Comparison of ENCODE assay signal across 8 mouse cellular contexts in genomic region chr17:71485791-71486230, GRCm38 (mm10). TPM values are rescaled to one million over a fixed set of nuclear protein-coding genes. Genes with fewer than 3 reads are reported as not detected.
DNase-seq lines count a peak whose midpoint lies in the region; ATAC-seq and TF ChIP-seq lines count a peak whose summit lies in the region.

No protein-coding gene starts in this region.

- ATAC-seq in forebrain, postnatal 0 days = no peak
- peak; percentile 22; the same call in 1 of the 2 replicates for ATAC-seq in kidney, embryonic 14.5 days (ENCODE audit: low FRiP score, low TSS enrichment)
- ATAC-seq in stomach, embryonic 16.5 days (ENCODE audit: insufficient read depth, low FRiP score) = no peak

- H3K27ac ChIP-seq in forebrain, postnatal 0 days (ENCODE audit: low read depth, low read length) = peak overlapping the region; percentile 4; the same call in 1 of the 2 replicates
- peak overlapping the region; percentile 49; the same call in 1 of the 2 replicates for H3K27ac ChIP-seq in kidney, embryonic 14.5 days (ENCODE audit: low read depth, low read length)
- peak overlapping the region; percentile 47 for H3K27ac ChIP-seq in stomach, embryonic 16.5 days (ENCODE audit: low read length)

- no peak overlapping the region for H3K4me3 ChIP-seq in forebrain, postnatal 0 days (ENCODE audit: low read depth, low read length)
- no peak overlapping the region for H3K4me3 ChIP-seq in kidney, embryonic 14.5 days (ENCODE audit: low read length)
- 0 out of 2 replicates have a peak overlapping the region, but pooled peaks have one; percentile 6 for H3K4me3 ChIP-seq in stomach, embryonic 16.5 days (replicated peaks; ENCODE audit: low read length)

- no peak for TF ChIP-seq CTCF in forebrain, postnatal 0 days (IDR thresholded peaks at IDR 0.05; ENCODE audit: low read depth)

- peak; percentile 33 for DNase-seq in layer of hippocampus, adult 9-10 months (ENCODE audit: low spot score)
- DNase-seq in layer of hippocampus, adult 9-11 months = no peak
- DNase-seq in forebrain, postnatal 0 days = no peak
- DNase-seq in lung, postnatal 14 days = peak; percentile 13
- DNase-seq in adrenal gland, adult 18-20 months (ENCODE audit: low spot score in 2 of 2) = no peak
- DNase-seq in cerebellum, postnatal 25 days = no peak

- H3K36me3 ChIP-seq in forebrain, postnatal 0 days (ENCODE audit: insufficient read depth) = no peaks in the 10 kb centered on the region
- H3K36me3 ChIP-seq in kidney, embryonic 14.5 days (ENCODE audit: control insufficient read depth, insufficient read depth, low read length) = no peaks in the 10 kb centered on the region
- no peaks in the 10 kb centered on the region for H3K36me3 ChIP-seq in stomach, embryonic 16.5 days (ENCODE audit: control insufficient read depth, insufficient read depth, low read length)

- whole genome bisulfite sequencing in forebrain, postnatal 0 days = 46% methylated on average over 12 of the region's 12 CpGs
- WGBS in kidney, embryonic 14.5 days = 25% methylated on average over 12 of the region's 12 CpGs
- 57% methylated on average over 12 of the region's 12 CpGs for WGBS in stomach, embryonic 16.5 days

- H3K4me1 ChIP-seq in forebrain, postnatal 0 days (ENCODE audit: insufficient read depth) = no peaks in the 10 kb centered on the region
- H3K4me1 ChIP-seq in kidney, embryonic 14.5 days (ENCODE audit: control insufficient read depth, insufficient read depth, low read length) = peaks cover 16% of the 10 kb centered on the region
- H3K4me1 ChIP-seq in stomach, embryonic 16.5 days (ENCODE audit: control insufficient read depth, insufficient read depth, low read length) = no peaks in the 10 kb centered on the region

- H3K9me3 ChIP-seq in forebrain, postnatal 0 days (ENCODE audit: low read length) = no peaks in the 10 kb centered on the region
- H3K9me3 ChIP-seq in kidney, embryonic 14.5 days (ENCODE audit: control insufficient read depth, low read length) = no peaks in the 10 kb centered on the region
- H3K9me3 ChIP-seq in stomach, embryonic 16.5 days (replicated peaks; ENCODE audit: control insufficient read depth, low read length) = no peaks in the 10 kb centered on the region

- peak overlapping the region; percentile 18; the same call in 1 of the 2 replicates for H3K9ac ChIP-seq in forebrain, postnatal 0 days
- peak overlapping the region; percentile 19; the same call in 1 of the 2 replicates for H3K9ac ChIP-seq in kidney, embryonic 14.5 days (ENCODE audit: low read depth, low read length)
- H3K9ac ChIP-seq in stomach, embryonic 16.5 days (ENCODE audit: low read length) = peak overlapping the region; percentile 42

- H3K4me2 ChIP-seq in forebrain, postnatal 0 days (ENCODE audit: low read depth) = peak overlapping the region; percentile 15
- peak overlapping the region; percentile 34 for H3K4me2 ChIP-seq in kidney, embryonic 14.5 days (replicated peaks; ENCODE audit: low read depth, low read length)
- peak overlapping the region; percentile 31 for H3K4me2 ChIP-seq in stomach, embryonic 16.5 days (ENCODE audit: low read depth, low read length)

- H3K27me3 ChIP-seq in forebrain, postnatal 0 days (ENCODE audit: insufficient read depth, low read length) = no peaks in the 10 kb centered on the region
- no peaks in the 10 kb centered on the region for H3K27me3 ChIP-seq in kidney, embryonic 14.5 days (ENCODE audit: control insufficient read depth, insufficient read depth, low read length)
- no peaks in the 10 kb centered on the region for H3K27me3 ChIP-seq in stomach, embryonic 16.5 days (ENCODE audit: control insufficient read depth, insufficient read depth, low read length)

RNA-seq across cellular contexts. Expression of gene Smchd1, which starts 10.7 kb away (rescaled TPM):
- 52.2 and 58.7 TPM in 2 replicates for total RNA-seq in forebrain, postnatal 0 days (2014; rRNA removed)
- polyA plus RNA-seq in forebrain, postnatal 0 days (2015; fragmentation: Nextera tagmentation; extraction: Ambion mirVana) = 24.8 and 35.4 TPM in 2 replicates
- 116 and 118 TPM in 2 replicates for polyA plus RNA-seq in kidney, embryonic 14.5 days (2014; fragmentation: Nextera tagmentation; extraction: Ambion mirVana)
- 42.8 and 45.4 TPM in 2 replicates for polyA plus RNA-seq in stomach, embryonic 16.5 days (2015; fragmentation: Nextera tagmentation; extraction: Ambion mirVana)
- total RNA-seq in adrenal gland, adult 18-20 months (2021) = 10 to 100 TPM; 38.9 to 51.1 TPM

RNA-seq across cellular contexts. Expression of gene Gm4707, which starts 26.1 kb away (rescaled TPM):
- 1.2 and 2.8 TPM in 2 replicates for total RNA-seq in forebrain, postnatal 0 days (2014; rRNA removed)
- 0.65 and 2.1 TPM in 2 replicates for polyA plus RNA-seq in forebrain, postnatal 0 days (2015; fragmentation: Nextera tagmentation; extraction: Ambion mirVana)
- polyA plus RNA-seq in kidney, embryonic 14.5 days (2014; fragmentation: Nextera tagmentation; extraction: Ambion mirVana) = 3.8 and 4.8 TPM in 2 replicates
- 3.3 and 3.7 TPM in 2 replicates for polyA plus RNA-seq in stomach, embryonic 16.5 days (2015; fragmentation: Nextera tagmentation; extraction: Ambion mirVana)
- total RNA-seq in adrenal gland, adult 18-20 months (2021) = 1 to 10 TPM in 1 of 2 experiments, under 1 TPM in 1; 0.83 to 2.7 TPM

RNA-seq across cellular contexts. Expression of gene Ndc80, which starts 40.8 kb away (rescaled TPM):
- 3.2 and 4.0 TPM in 2 replicates for total RNA-seq in forebrain, postnatal 0 days (2014; rRNA removed)
- 4.8 and 5.7 TPM in 2 replicates for polyA plus RNA-seq in forebrain, postnatal 0 days (2015; fragmentation: Nextera tagmentation; extraction: Ambion mirVana)
- polyA plus RNA-seq in kidney, embryonic 14.5 days (2014; fragmentation: Nextera tagmentation; extraction: Ambion mirVana) = 56.6 and 57.1 TPM in 2 replicates
- 37.6 and 37.9 TPM in 2 replicates for polyA plus RNA-seq in stomach, embryonic 16.5 days (2015; fragmentation: Nextera tagmentation; extraction: Ambion mirVana)
- total RNA-seq in adrenal gland, adult 18-20 months (2021) = under 1 TPM; 0.70 to 0.83 TPM

Comparison
In these comparisons a context has a peak if more than half of its experiments do, and no peak if none do; other contexts are left out.
1. DNase-seq: peak in layer of hippocampus, adult 9-10 months (single experiment) and lung, postnatal 14 days (single experiment); none in layer of hippocampus, adult 9-11 months (single experiment), forebrain, postnatal 0 days (single experiment), adrenal gland, adult 18-20 months (0 of 2) and cerebellum, postnatal 25 days (0 of 2).
2. Peak in every context shown above with its lines, with median percentiles within 50 percentile points of each other: H3K27ac ChIP-seq, H3K4me2 ChIP-seq and H3K9ac ChIP-seq.